Mouse (Mus musculus): ENCODE data around the gene Tigd3. TPM values are rescaled to one million over a fixed set of nuclear protein-coding genes. Genes with fewer than 3 reads are reported as not detected.

Tigd3 gene
- polyA plus RNA-seq, 1 experiment from 2014 or later: 2.6 TPM

DNA sequence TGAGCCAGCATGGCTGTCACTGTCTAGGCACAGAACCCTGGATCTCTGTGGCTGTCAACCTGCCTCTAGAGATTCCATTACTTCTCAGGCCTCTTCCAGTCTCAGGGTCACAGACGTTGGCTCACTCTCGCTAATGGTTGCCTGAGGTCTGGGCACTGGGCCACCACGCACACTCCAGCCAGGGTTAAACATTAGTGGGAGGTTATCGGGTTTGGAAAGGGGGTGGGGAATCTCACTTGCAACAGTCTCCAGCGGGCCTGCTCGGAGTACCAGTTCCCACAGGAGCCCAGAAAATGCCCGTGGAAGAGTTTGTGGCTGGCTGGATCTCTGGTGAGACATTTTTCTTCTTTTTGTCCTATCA lies 15.6 kb downstream of the Tigd3 start:
- Histone ChIP-seq H3K4me1 (ENCODE audit: control insufficient read depth, insufficient read depth, low read length) (peaks cover 11% of the 10 kb centered on the region), H3K9me3 (replicated peaks; ENCODE audit: control insufficient read depth, low read length) (no peaks in the 10 kb centered on the region), H3K36me3 (ENCODE audit: control insufficient read depth, insufficient read depth, low read length) (no peaks in the 10 kb centered on the region), H3K4me2 (no peak overlapping the region), H3K4me3 (ENCODE audit: low read depth, low read length) (no peak overlapping the region), H3K27ac (ENCODE audit: low read depth, low read length) (no peak overlapping the region), H3K9ac (ENCODE audit: low read depth, low read length) (0 out of 2 replicates have a peak overlapping the region, but pooled peaks have one; percentile 10), H3K27me3 (ENCODE audit: control insufficient read depth, insufficient read depth, low read length) (no peaks in the 10 kb centered on the region)
- no peak for ATAC-seq (replicated peaks; ENCODE audit: insufficient number of reproducible peaks, low FRiP score, low TSS enrichment)
- WGBS (ENCODE audit: insufficient replicate concordance): 63% methylated on average over 7 of the region's 7 CpGs

DNA sequence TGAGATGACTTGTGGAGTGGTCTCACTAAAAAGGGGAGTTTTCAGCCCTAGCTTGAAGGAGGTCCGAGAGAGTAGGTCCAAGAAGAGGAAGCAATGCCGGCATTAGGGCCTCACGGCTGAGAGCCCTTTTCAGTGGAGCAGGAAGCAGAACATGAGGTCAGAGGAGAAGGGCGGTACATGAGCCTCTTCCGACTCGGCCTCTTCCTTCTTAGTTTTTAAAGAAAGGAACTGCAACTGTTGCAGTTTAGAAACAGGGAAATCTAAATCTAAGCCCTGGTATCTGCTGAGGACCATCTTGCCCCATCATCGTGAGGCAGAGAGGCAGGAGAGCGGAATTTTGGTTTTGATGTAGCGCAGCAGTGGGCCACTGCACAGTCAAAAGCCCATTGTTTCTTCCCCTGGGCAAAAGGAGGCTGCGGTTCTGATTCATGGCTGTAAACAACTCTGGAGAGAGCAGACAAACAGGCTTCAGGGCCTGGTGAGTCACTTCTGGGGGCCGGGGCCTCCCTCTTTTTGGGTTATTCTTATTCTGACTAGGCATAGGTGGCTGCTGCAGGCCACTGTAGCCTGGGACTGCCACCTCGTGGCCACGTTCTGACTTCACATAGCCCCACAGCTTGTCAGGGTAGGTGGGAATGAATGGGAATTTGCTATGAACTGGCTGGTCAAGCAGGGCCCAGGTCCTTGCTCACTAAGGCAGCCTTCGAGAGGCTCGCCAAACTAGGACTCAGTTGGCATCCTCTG lies 16.2 kb downstream of the Tigd3 start, which contains the start of gene Slc25a45:
TSS of gene Slc25a45 (plus strand) at position 191 of the 744 bp plus-strand sequence.
- Histone ChIP-seq H3K4me2 (peak within 1 kb of the TSS; percentile 18; the same call in 1 of the 2 replicates), H3K9ac (ENCODE audit: low read depth, low read length) (peak within 1 kb of the TSS; percentile 50), H3K27me3 (ENCODE audit: control insufficient read depth, insufficient read depth, low read length) (no peaks in the 10 kb centered on the region), H3K9me3 (replicated peaks; ENCODE audit: control insufficient read depth, low read length) (no peaks in the 10 kb centered on the region), H3K36me3 (ENCODE audit: control insufficient read depth, insufficient read depth, low read length) (no peaks in the 10 kb centered on the region), H3K27ac (ENCODE audit: low read depth, low read length) (peak within 1 kb of the TSS; percentile 51; the same call in 1 of the 2 replicates), H3K4me3 (ENCODE audit: low read depth, low read length) (no peak within 1 kb of the TSS), H3K4me1 (ENCODE audit: control insufficient read depth, insufficient read depth, low read length) (peaks cover 17% of the 10 kb centered on the region)
- ATAC-seq (replicated peaks; ENCODE audit: insufficient number of reproducible peaks, low FRiP score, low TSS enrichment): no peak
- WGBS (ENCODE audit: insufficient replicate concordance): 41% methylated on average over 15 of the region's 15 CpGs

DNA sequence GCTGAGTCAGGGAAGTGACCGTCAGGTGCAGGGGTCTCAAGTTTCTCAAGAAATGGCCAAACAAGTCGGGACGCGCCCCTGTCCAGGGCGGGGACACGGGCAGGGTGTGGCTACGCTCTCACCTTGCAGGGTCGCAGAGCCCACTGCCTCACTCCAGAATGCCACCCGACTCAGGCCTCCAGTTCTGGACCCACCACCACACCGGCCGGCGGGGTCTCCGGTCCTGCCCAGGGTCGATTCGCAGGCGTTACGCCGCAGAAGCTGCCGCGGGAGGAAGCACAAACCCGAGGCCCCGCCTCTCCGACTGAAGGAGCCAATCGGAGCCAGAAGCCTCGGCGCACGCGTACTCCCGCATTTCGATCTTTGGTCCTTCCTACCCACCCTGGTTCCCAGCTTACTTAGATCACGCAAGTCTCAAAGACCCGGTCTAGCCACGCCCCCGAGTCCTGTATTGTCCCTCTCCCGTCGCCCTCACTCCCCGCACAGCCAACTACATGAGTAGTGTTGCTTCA lies 18.9 kb downstream of the Tigd3 start, which contains the start of gene Frmd8:
TSS of gene Frmd8 (minus strand) at position 306 of the 512 bp plus-strand sequence.
- WGBS (ENCODE audit: insufficient replicate concordance): under 1% methylated on average over 37 of the region's 37 CpGs
- Histone ChIP-seq H3K4me2 (peak within 1 kb of the TSS; percentile 81), H3K4me3 (ENCODE audit: low read depth, low read length) (peak within 1 kb of the TSS; percentile 76), H3K4me1 (ENCODE audit: control insufficient read depth, insufficient read depth, low read length) (peaks cover 38% of the 10 kb centered on the region), H3K27me3 (ENCODE audit: control insufficient read depth, insufficient read depth, low read length) (no peaks in the 10 kb centered on the region), H3K9me3 (replicated peaks; ENCODE audit: control insufficient read depth, low read length) (no peaks in the 10 kb centered on the region), H3K9ac (ENCODE audit: low read depth, low read length) (peak within 1 kb of the TSS; percentile 89), H3K36me3 (ENCODE audit: control insufficient read depth, insufficient read depth, low read length) (peaks cover 1% of the 10 kb centered on the region; the same call in 1 of the 2 replicates), H3K27ac (ENCODE audit: low read depth, low read length) (peak within 1 kb of the TSS; percentile 42)
- peak; percentile 59 for ATAC-seq (replicated peaks; ENCODE audit: insufficient number of reproducible peaks, low FRiP score, low TSS enrichment)

DNA sequence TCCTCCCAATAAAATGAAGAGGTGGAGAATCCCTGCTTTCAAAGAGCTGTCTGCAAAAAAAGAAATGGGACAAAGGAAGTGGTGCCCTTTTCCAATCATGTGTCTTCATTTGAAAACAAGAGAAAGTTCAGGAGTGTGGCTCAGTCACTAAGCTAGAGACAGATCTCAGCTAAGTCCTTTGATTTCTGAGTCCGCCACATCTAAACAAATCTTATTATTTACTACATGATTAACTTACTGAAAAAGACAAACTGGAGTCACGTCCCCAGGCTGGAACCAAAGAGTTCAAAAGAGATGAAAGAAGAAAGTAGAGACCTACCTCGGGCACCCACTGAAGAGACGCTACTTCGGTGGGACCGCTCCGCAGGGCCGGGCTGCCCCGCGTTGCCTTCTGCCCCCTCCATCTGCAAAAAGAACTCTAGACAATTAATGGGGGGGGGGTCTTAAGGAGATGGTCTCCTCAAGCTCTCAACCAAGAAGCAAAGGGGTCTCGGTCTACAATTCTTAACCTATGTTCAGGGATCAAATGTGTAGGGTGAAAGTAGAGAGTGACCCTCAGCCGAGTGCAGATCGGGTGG lies 19.5 kb downstream of the Tigd3 start:
- H3K9ac ChIP-seq (ENCODE audit: low read depth, low read length): peak overlapping the region; percentile 89
- peaks cover 38% of the 10 kb centered on the region for H3K4me1 ChIP-seq (ENCODE audit: control insufficient read depth, insufficient read depth, low read length)
- peak overlapping the region; percentile 81 for H3K4me2 ChIP-seq
- ATAC-seq (replicated peaks; ENCODE audit: insufficient number of reproducible peaks, low FRiP score, low TSS enrichment): no peak
- peaks cover 4% of the 10 kb centered on the region; the same call in 1 of the 2 replicates for H3K36me3 ChIP-seq (ENCODE audit: control insufficient read depth, insufficient read depth, low read length)
- H3K27me3 ChIP-seq (ENCODE audit: control insufficient read depth, insufficient read depth, low read length): no peaks in the 10 kb centered on the region
- no peak overlapping the region for H3K27ac ChIP-seq (ENCODE audit: low read depth, low read length)
- H3K9me3 ChIP-seq (replicated peaks; ENCODE audit: control insufficient read depth, low read length): no peaks in the 10 kb centered on the region
- H3K4me3 ChIP-seq (ENCODE audit: low read depth, low read length): peak overlapping the region; percentile 76
- WGBS (ENCODE audit: insufficient replicate concordance): 11% methylated on average over 13 of the region's 13 CpGs

DNA sequence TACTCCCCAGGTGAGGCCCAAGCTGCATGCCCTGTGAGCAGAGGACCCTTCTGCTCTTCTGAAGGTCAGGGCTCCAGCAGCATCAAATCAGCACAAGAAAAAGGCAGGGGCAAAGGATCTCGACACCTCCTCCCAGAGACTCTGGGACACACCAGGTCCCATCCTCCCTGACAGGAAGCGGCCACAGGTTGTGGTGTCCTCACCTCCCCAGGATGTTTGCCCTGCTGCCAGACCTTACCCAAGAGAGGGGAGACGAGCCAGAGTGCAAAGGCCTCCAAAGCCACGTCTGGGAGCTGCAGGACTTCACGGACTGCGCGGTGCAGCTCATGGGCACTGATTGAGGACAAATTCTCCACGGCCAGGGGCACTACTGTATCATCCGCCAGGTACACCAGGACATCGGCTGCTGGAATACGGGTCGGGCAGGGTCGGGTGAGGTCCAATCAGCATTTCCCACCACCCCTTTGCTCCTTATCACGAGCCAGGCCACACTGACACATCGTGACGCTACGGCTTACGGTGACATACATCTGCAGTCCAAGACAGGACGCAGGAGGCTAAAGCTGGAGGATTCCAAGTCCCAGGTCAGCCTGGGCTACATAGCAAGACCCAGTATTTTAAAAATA lies 20.9 kb downstream of the Tigd3 start:
- Histone ChIP-seq H3K9ac (ENCODE audit: low read depth, low read length) (no peak overlapping the region), H3K27ac (ENCODE audit: low read depth, low read length) (no peak overlapping the region), H3K4me1 (ENCODE audit: control insufficient read depth, insufficient read depth, low read length) (peaks cover 38% of the 10 kb centered on the region), H3K4me3 (ENCODE audit: low read depth, low read length) (0 out of 2 replicates have a peak overlapping the region, but pooled peaks have one; percentile 3), H3K9me3 (replicated peaks; ENCODE audit: control insufficient read depth, low read length) (no peaks in the 10 kb centered on the region), H3K4me2 (peak overlapping the region; percentile 17), H3K27me3 (ENCODE audit: control insufficient read depth, insufficient read depth, low read length) (no peaks in the 10 kb centered on the region), H3K36me3 (ENCODE audit: control insufficient read depth, insufficient read depth, low read length) (peaks cover 10% of the 10 kb centered on the region; the same call in 1 of the 2 replicates)
- no peak for ATAC-seq (replicated peaks; ENCODE audit: insufficient number of reproducible peaks, low FRiP score, low TSS enrichment)
- WGBS (ENCODE audit: insufficient replicate concordance): 68% methylated on average over 19 of the region's 19 CpGs

DNA sequence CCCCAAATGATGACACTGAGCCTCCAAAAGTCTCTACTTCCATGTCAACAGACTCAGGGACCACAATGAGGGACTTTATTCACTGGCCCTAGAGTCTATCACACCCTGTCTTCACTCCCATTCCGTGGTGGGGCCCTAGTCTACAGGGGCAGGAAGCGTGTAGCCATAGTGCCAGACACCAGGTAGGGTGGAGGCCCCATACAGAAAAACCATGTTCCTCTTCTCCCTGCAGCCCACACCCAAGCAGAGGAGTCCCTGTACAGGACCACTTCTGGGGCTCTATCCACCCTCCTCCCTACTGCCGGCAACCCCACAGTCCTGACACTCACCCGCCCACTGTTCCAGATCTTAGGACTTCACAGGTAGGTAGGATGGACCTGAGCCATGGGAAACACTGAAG lies 21.4 kb downstream of the Tigd3 start:
- Histone ChIP-seq H3K9me3 (replicated peaks; ENCODE audit: control insufficient read depth, low read length) (no peaks in the 10 kb centered on the region), H3K27ac (ENCODE audit: low read depth, low read length) (no peak overlapping the region), H3K36me3 (ENCODE audit: control insufficient read depth, insufficient read depth, low read length) (peaks cover 14% of the 10 kb centered on the region; the same call in 1 of the 2 replicates), H3K27me3 (ENCODE audit: control insufficient read depth, insufficient read depth, low read length) (no peaks in the 10 kb centered on the region), H3K4me3 (ENCODE audit: low read depth, low read length) (no peak overlapping the region), H3K4me2 (peak overlapping the region; percentile 17), H3K9ac (ENCODE audit: low read depth, low read length) (no peak overlapping the region), H3K4me1 (ENCODE audit: control insufficient read depth, insufficient read depth, low read length) (peaks cover 38% of the 10 kb centered on the region)
- ATAC-seq (replicated peaks; ENCODE audit: insufficient number of reproducible peaks, low FRiP score, low TSS enrichment): no peak
- WGBS (ENCODE audit: insufficient replicate concordance): 90% methylated on average over 4 of the region's 4 CpGs

DNA sequence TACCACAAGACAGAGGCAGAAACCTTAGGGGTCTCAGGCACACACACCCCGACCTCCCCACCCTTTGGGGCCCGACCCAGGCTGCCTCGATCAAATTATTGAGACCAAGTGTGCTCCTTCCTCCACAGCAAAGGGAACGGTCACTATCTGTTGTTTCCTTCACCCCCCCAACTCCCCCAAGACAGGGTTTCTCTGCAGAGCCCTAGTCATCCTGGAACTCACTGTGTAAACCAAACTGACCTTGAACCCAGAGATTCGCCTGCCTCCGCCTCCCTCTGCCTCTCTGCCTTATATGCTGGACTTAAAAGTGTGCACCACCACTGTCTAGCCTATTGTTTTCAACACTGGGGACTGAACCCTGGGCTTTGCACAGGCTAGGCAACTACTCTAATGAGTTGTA lies 22.3 kb downstream of the Tigd3 start:
- Histone ChIP-seq H3K4me1 (ENCODE audit: control insufficient read depth, insufficient read depth, low read length) (peaks cover 38% of the 10 kb centered on the region), H3K4me2 (peak overlapping the region; percentile 51), H3K4me3 (ENCODE audit: low read depth, low read length) (no peak overlapping the region), H3K27me3 (ENCODE audit: control insufficient read depth, insufficient read depth, low read length) (no peaks in the 10 kb centered on the region), H3K9me3 (replicated peaks; ENCODE audit: control insufficient read depth, low read length) (no peaks in the 10 kb centered on the region), H3K36me3 (ENCODE audit: control insufficient read depth, insufficient read depth, low read length) (peaks cover 15% of the 10 kb centered on the region; the same call in 1 of the 2 replicates), H3K27ac (ENCODE audit: low read depth, low read length) (peak overlapping the region; percentile 91), H3K9ac (ENCODE audit: low read depth, low read length) (peak overlapping the region; percentile 68)
- no peak; the same call in 1 of the 2 replicates for ATAC-seq (replicated peaks; ENCODE audit: insufficient number of reproducible peaks, low FRiP score, low TSS enrichment)
- 38% methylated on average over 6 of the region's 6 CpGs for WGBS (ENCODE audit: insufficient replicate concordance)

DNA sequence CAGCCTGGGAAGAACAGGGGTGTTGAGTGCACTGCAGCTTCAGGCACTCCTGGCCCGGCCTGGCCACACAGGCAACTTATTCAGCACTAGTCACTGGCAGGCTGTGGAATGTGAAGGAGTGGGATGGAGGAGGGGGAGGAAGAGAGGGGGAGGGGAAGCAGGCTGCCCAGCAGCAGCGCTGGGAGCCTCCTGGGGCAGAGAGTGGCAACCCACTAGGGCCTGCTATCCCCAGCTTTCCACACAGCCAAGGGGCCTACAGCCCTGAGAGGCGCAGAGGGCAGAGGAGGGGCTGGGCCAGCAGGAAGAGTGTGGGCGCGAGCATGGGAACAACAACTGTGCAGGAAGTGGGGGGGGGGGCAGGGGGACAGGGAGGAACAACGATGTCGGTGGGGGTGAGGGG lies 22.7 kb downstream of the Tigd3 start:
- Histone ChIP-seq H3K9ac (ENCODE audit: low read depth, low read length) (peak overlapping the region; percentile 68), H3K36me3 (ENCODE audit: control insufficient read depth, insufficient read depth, low read length) (peaks cover 15% of the 10 kb centered on the region; the same call in 1 of the 2 replicates), H3K4me1 (ENCODE audit: control insufficient read depth, insufficient read depth, low read length) (peaks cover 38% of the 10 kb centered on the region), H3K27ac (ENCODE audit: low read depth, low read length) (peak overlapping the region; percentile 91), H3K4me3 (ENCODE audit: low read depth, low read length) (no peak overlapping the region; the same call in 1 of the 2 replicates), H3K9me3 (replicated peaks; ENCODE audit: control insufficient read depth, low read length) (no peaks in the 10 kb centered on the region), H3K4me2 (peak overlapping the region; percentile 51), H3K27me3 (ENCODE audit: control insufficient read depth, insufficient read depth, low read length) (no peaks in the 10 kb centered on the region)
- ATAC-seq (replicated peaks; ENCODE audit: insufficient number of reproducible peaks, low FRiP score, low TSS enrichment): peak; percentile 69
- under 1% methylated on average over 7 of the region's 7 CpGs for WGBS (ENCODE audit: insufficient replicate concordance)

All from heart, embryonic 11.5 days (tissue).